Mouse (Mus musculus) midbrain, postnatal 0 days (tissue): ENCODE measurements at regions not wholly inside any gene's neighbourhood (a gene's known extent, or its start where the extent isn't known, plus 50 kb on each side); places are given as distances from the start of the nearest gene placed in this dataset.
"Not testable (repeated sequence)": the region's sequence is repeated elsewhere in the genome, so short reads cannot be mapped to it uniquely, and the experiment has no call there.

Experiments used
- ATAC-seq: fragments of 200-750 bp; cut with Nextera tagmentation; 2 replicates; pipeline ENCODE4 v1.8.0; 2017; ENCODE audit warnings: moderate number of reproducible peaks, mild to moderate bottlenecking, moderate TSS enrichment, moderate library complexity; ENCODE audit not compliant: low FRiP score
- DNase-seq: peaks from one replicate; pipeline ENCODE4 v3.0.0-alpha.2; 2015; ENCODE audit warnings: low spot score
- H3K27ac ChIP-seq: fragments of 300-500 bp; sonication (generic); 2 replicates; pipeline ENCODE4 v1.5.1; 2014; ENCODE audit warnings: low read depth, mild to moderate bottlenecking, low read length, mixed read lengths
- H3K27me3 ChIP-seq: fragments of 300-500 bp; sonication (generic); 2 replicates; pipeline ENCODE4 v1.6.1; 2014; ENCODE audit warnings: low read length, control low read depth, mixed read lengths; ENCODE audit not compliant: insufficient read depth
- H3K36me3 ChIP-seq: fragments of 300-500 bp; sonication (generic); 2 replicates; pipeline ENCODE4 v1.6.1; 2014; ENCODE audit warnings: low read length, control low read depth, mixed read lengths; ENCODE audit not compliant: insufficient read depth
- H3K4me1 ChIP-seq: fragments of 300-500 bp; sonication (generic); 2 replicates; pipeline ENCODE4 v1.6.1; 2014; ENCODE audit warnings: mild to moderate bottlenecking, control low read depth, antibody characterized with exemption, low read length, mixed read lengths; ENCODE audit not compliant: insufficient read depth
- H3K4me2 ChIP-seq: fragments of 300-500 bp; sonication (generic); 2 replicates; pipeline ENCODE4 v1.6.1; 2014; ENCODE audit warnings: low read depth, mild to moderate bottlenecking, low read length, mixed read lengths; ENCODE audit not compliant: poor library complexity, severe bottlenecking
- H3K4me3 ChIP-seq: fragments of 300-500 bp; sonication (generic); 2 replicates; pipeline ENCODE4 v1.5.1; 2014; ENCODE audit warnings: low read depth, mild to moderate bottlenecking, low read length, moderate library complexity
- H3K9ac ChIP-seq: fragments of 300-500 bp; sonication (generic); replicated peaks from 2 replicates; pipeline ENCODE4 v1.6.1; 2014; ENCODE audit warnings: mild to moderate bottlenecking, low read length, moderate library complexity, mixed read lengths; ENCODE audit not compliant: poor library complexity, severe bottlenecking
- H3K9me3 ChIP-seq: fragments of 300-500 bp; sonication (generic); 2 replicates; pipeline ENCODE4 v1.6.1; 2016; ENCODE audit warnings: low read length, control low read depth
- CTCF ChIP-seq: IDR thresholded peaks from 2 replicates; pipeline ENCODE4 v1.5.1; 2016; ENCODE audit warnings: antibody characterized with exemption, mild to moderate bottlenecking
- WGBS: fragments of 180-500 bp; shearing (Covaris S2); extraction: QIAGEN DNeasy Blood & Tissue Kit; methylation state at CpG from one replicate; pipeline ENCODE4 v1.1.7; 2014; 5-methylcytosine and 5-hydroxymethylcytosine counted together

GRCm38 (mm10) chrX:152511922-152512321 is 51.2 kb upstream of the Cldn34a start:
- H3K9ac ChIP-seq, H3K4me1 ChIP-seq, H3K9me3 ChIP-seq, H3K27me3 ChIP-seq, ATAC-seq, H3K27ac ChIP-seq, H3K36me3 ChIP-seq, DNase-seq, H3K4me3 ChIP-seq, H3K4me2 ChIP-seq: not testable (repeated sequence)
- 71% methylated on average over 1 of the region's 5 CpGs for WGBS

- H3K36me3 ChIP-seq, H3K27ac ChIP-seq, H3K27me3 ChIP-seq, DNase-seq, H3K9me3 ChIP-seq, H3K9ac ChIP-seq, H3K4me1 ChIP-seq, H3K4me2 ChIP-seq, H3K4me3 ChIP-seq: not testable (repeated sequence)
- WGBS = no CpG with 5 or more reads among the region's 3 CpGs
- ATAC-seq = peak; percentile 23; the same call in 1 of the 2 replicates
Measured at GRCm38 (mm10) chrX:152505405-152505804, 57.7 kb upstream of the Cldn34a start.

- not testable (repeated sequence) for H3K4me1 ChIP-seq, H3K9ac ChIP-seq, DNase-seq, H3K27ac ChIP-seq, H3K4me2 ChIP-seq, H3K4me3 ChIP-seq, H3K27me3 ChIP-seq, ATAC-seq, H3K9me3 ChIP-seq, H3K36me3 ChIP-seq
- no CpG with 5 or more reads among the region's 5 CpGs for WGBS
Measured at GRCm38 (mm10) chrX:152499371-152499957, 63.7 kb upstream of the Cldn34a start.

GRCm38 (mm10) chrX:152471387-152472010 is 91.6 kb upstream of the Cldn34a start:
- no peak overlapping the region for H3K9ac ChIP-seq
- no peak overlapping the region for H3K27ac ChIP-seq
- no peak for DNase-seq
- no peak overlapping the region for H3K4me2 ChIP-seq
- H3K27me3 ChIP-seq = no peaks in the 10 kb centered on the region; the same call in 1 of the 2 replicates
- no peaks in the 10 kb centered on the region for H3K36me3 ChIP-seq
- H3K4me3 ChIP-seq = no peak overlapping the region
- WGBS = 34% methylated on average over 4 of the region's 4 CpGs
- no peak for TF ChIP-seq CTCF
- no peaks in the 10 kb centered on the region for H3K4me1 ChIP-seq
- no peak for ATAC-seq
- no peaks in the 10 kb centered on the region for H3K9me3 ChIP-seq

GRCm38 (mm10) chrX:152424432-152424958 is 56.0 kb upstream of the Gpr173 start:
- not testable (repeated sequence) for H3K9ac ChIP-seq, H3K36me3 ChIP-seq, H3K9me3 ChIP-seq, H3K4me3 ChIP-seq, H3K4me1 ChIP-seq, ATAC-seq, H3K27me3 ChIP-seq, DNase-seq, H3K4me2 ChIP-seq, H3K27ac ChIP-seq
- WGBS = no CpG with 5 or more reads among the region's 5 CpGs

- WGBS = no CpG with 5 or more reads among the region's 3 CpGs
- H3K9ac ChIP-seq, DNase-seq, H3K9me3 ChIP-seq, H3K4me3 ChIP-seq, H3K36me3 ChIP-seq, H3K4me1 ChIP-seq, H3K4me2 ChIP-seq, H3K27me3 ChIP-seq, H3K27ac ChIP-seq: not testable (repeated sequence)
- ATAC-seq = 0 out of 2 replicates have a peak, but pooled peaks have one; percentile 41
Measured at GRCm38 (mm10) chrX:152418512-152418911, 50.0 kb upstream of the Gpr173 start.
